Mouse (Mus musculus) left cerebral cortex, adult 18-20 months (tissue): Measurements from ENCODE around the gene Mcee. TPM values are rescaled to one million over a fixed set of nuclear protein-coding genes. Genes with fewer than 3 reads are reported as not detected.

Source experiments
- DNase-seq, 2 experiments: peaks; one replicate each; pipeline ENCODE4 v3.0.0; 2021 to 2022; ENCODE audit warnings: low spot score in 2 of 2, mixed read lengths in 1 of 2
- long read RNA-seq, 2 experiments: library from polyadenylated mRNA; stranded (forward); transcript quantifications; one replicate each; pipeline ENCODE4 v2.0.0; 2021
- total RNA-seq, 2 experiments: library from RNA; stranded (reverse); gene quantifications; 2 replicates each; pipeline ENCODE4 v1.2.3; 2021

Mcee gene
- total RNA-seq = 10 to 100 TPM; 42.1 to 44.3 TPM
- long read RNA-seq, experiment 1, transcript Mcee-201 (3 exons, 828 nt) = major isoform, 10 of 47 reads
- long read RNA-seq, experiment 1, partial matches to known transcripts = 0 of 47 reads
- long read RNA-seq, experiment 1, other reads (novel, unspliced or antisense) = 34 of 47 reads
- long read RNA-seq, experiment 2, transcript Mcee-201 (3 exons, 828 nt) = major isoform, 15 of 41 reads
- long read RNA-seq, experiment 2, partial matches to known transcripts = 24 of 41 reads
- long read RNA-seq, experiment 2, other reads (novel, unspliced or antisense) = 0 of 41 reads

DNA sequence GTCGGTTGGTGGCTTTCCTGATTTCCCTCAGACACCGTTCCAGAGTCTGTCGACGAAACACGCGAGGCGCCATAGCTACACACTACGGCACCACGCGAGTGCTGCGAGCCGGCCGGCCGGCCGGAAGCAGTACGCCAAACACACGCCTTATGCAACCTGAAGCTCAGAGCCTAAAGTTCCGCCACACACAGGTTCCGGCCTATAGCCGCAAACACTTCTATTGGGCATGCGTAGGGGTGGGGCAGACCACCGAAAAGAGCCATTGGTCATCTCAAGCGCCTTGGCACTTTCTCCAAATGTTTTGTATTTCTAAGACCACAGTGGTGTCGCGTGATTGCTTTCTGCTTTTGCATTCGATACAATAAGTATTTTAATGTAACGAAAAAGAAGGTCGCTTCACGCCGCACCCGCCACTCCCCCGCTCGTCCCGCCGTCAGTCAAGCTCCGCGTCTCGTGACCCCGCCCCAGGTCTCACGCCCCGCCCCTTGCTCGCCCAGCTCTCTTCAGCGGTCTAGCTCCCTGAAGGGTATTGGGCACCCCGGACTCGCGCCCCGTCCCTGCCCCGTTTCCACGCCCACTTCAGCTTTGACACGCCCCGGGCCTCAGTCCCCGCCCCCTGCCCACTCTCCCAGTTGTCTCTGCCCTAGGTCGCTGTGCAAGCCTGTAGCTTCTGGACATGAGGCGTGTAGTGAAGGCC is at the start of gene Mcee, which contains the start of gene Mphosph10:
Gene Mcee, plus strand, starts transcription at position 486 of the 697 bp plus-strand sequence.
Gene Mphosph10, minus strand, starts transcription at position 147 of the 697 bp plus-strand sequence.
- peak; percentile 91 to 95 for DNase-seq

DNA sequence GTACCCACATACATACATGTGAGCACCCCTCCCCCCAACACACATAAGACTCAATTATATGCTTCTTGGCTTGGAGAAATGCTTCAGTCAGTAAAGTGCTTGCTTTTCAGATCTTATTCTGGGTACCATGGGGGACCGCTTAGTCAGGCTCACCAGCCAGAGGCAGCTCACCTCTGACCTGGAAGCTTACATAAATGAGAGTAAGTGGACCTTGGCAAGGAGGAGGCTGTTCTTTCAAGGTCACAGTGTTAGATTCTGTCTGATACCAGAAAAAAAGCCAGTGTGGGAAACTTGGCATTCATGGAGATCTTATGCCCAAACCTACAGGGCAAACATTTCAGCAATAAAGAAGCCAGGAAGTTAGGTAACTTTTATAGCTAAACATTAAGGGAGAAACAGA is 44.6 kb upstream of the Mcee start:
- DNase-seq = no peak

DNA sequence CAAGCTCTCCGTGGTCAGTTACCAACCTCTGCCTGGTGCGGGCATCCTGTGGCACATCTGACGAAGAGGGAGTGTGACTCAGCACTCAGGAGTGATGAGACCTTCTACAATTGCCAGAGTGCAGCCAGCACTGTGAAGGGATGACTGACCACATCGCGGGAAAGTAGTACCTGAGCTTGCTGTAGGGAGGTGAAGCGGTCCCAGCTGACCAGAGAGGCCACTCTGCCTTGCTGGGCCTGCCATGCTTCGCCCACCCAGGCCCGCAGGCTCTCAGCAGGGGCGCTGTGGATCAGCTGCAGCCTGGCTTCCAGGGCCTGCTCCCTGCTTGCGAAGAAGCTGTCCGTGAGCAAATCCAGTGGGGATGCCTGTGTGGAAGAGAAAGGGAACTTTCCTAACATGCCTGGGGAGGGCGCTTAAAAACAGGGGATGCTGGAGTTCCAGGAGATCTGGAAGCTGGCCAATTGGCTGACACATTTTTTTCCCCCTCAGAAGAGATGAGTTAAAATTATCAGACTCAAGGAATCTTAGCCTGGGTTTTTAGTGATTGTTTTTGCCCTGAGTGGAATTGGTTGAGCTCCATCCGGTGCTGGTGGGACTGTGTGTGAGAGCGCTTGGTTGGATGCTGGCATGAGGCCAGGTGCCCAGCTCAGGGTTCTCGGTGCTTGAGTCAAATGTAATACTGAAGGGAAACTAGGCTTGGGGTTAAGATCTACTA is 43.1 kb upstream of the Mcee start:
- peak; percentile 51 to 59 for DNase-seq

DNA sequence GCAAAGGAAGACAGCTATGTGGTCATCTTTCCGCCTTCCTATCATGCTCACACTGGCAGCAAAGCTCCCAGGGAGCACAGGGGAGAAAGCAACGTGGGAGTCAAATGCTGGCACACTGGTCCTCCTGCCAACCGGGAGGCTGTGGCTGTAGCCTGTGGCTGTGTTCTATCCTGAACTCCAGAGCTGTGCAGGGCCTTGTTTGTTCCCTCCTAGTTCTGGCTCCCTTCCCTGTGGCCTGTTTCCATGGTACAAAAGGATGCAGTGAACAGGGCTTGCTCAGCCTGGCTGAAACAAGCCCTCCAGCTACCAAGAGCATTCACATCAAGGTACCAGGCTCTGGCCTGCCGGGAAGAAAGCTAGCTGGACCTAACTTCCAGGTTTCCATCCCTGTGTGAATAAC is 41.3 kb upstream of the Mcee start:
- peak; percentile 66 to 77 for DNase-seq

DNA sequence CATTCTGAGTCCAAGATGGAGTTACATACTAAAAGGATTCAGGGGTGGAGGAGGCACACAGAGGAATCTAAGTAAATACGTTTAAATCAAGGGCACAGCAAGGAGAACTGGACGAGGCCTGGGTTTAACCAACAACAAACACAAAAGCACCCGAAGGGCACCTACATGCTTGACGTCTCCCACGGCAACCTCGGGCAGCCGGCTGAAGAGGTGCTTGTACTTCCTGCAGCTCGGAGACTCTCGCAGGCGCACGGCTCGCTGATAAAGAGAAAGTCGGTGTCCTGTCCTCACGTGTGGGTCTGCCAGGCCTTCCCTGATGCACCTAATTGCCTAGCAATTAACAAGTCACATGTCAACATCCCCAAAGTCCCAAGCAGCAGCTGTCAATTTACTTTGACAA is 38.2 kb upstream of the Mcee start:
- DNase-seq = no peak

DNA sequence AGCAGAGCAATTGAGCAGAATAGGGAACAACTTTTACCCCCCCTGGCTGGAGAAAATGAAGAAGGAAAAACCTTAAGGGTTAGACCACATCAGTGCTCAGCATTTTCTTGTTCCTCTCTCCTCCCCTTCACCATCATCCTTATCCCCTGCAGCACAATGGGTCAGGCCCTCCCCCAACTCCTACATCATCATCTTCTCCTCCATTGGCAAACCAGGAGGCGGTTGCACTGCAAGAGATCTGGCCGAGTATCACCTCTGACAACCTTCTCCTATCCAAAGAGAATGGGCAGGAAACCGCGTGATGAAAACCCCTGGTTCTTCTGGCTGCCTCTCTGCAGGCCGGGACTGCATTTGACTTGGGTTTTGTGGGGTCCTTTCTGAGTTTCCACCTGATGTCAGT is 35.7 kb upstream of the Mcee start:
- DNase-seq = no peak

DNA sequence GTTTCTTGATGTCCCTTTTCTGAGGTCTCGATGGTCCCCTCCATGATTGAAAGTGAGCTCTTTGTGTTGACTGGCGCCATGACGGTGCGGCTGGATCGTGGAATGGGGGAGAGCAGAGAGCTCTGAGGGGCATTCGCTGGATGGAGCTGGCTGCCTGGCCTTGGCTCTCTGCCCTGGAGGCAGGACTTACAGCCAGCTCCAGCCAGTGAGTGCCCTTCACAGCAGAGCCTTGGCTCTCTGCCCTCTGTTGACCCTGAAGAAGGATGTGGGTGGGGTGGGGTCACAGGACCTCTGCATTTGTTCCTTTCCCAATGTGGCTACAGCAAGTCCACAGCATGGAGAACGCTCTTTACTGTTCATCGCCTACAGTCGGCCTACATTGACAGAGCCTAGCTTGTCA is 35.0 kb upstream of the Mcee start:
- DNase-seq = peak; percentile 49 to 59

DNA sequence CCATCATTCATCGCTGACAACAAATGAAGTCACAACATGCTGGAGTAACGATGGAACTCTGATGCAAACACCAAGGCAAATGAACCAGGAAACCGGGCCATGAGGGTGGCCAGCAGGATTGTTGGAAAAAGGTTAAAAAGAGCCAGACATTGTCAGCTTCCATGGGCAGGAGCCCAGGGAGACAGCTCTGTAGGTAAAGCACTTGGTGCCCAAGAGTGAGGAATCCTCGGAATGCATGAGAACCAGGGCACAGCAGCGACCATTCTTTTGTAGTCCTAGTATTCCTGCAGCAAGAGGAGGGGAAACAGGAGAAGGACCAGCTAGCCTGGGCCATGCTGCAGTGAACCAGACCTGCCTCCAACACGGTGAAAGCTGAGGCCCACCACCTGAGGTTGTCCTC is 33.7 kb upstream of the Mcee start:
- DNase-seq = no peak

DNA sequence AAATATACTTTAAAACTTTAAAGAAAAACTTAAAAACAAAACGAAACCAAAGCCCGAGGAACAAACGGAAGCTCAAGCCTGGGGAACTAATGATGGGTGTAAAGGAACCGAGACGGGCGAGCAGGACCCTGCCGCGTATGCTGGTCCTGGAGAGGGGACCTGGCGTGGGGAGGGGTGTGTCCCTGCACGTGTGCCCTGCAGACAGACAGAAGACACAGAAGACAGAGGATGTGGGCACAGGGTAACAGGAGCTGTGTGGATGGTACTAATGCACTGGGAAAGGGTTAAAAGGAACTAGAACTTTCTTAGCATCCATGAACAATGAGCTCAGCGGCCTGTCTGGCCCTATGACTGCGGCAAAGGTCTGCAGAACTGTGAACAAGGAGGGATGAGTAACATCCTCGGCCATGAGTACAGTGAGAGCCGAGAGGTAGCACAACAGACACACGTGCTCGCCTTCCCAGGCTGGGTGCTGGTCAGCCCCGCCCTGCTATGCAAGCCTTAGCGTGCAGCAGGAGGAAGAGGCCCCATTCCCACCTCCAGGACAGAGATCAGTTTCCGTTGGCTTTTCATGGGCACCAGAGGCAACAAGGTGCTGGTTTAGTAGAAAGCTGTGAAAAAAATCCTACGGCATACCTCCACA is 32.3 kb upstream of the Mcee start:
- no peak for DNase-seq

DNA sequence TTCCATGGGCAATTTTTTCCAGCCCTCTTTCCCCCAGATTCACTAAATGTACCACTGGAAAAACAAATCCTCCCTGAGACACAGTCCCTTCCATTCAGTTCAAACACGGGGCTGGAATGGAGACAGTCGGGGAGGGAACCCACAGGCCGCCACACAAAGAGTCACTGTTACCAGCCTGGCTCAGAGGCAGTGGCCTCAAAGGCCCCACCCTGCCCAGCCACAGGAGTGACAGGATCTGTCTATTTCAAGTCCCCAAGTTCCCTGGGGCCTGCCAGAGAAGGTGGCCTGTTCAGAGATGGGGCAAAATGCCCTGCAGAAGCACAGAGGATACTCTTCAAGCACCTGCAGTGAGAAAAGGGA is 31.8 kb upstream of the Mcee start:
- no peak for DNase-seq

DNA sequence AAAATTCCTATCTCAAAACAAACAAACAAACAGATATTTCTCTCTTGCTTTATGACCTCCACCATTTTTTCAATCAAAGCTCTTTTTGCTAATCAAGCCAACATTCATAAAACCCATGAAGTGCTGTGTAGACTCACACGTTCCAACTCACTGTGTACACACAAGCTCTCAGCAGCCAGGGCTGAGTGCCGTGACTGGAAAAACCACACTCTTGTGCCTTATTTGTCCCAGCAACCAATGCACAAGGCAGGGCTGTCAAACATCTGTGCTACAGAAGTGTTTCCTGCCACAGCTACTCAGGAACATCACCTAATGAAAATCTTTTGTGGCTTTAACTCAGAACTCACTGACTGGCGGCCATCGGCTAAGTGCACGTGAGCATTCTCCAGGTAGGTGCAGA is 26.5 kb upstream of the Mcee start:
- DNase-seq = no peak

DNA sequence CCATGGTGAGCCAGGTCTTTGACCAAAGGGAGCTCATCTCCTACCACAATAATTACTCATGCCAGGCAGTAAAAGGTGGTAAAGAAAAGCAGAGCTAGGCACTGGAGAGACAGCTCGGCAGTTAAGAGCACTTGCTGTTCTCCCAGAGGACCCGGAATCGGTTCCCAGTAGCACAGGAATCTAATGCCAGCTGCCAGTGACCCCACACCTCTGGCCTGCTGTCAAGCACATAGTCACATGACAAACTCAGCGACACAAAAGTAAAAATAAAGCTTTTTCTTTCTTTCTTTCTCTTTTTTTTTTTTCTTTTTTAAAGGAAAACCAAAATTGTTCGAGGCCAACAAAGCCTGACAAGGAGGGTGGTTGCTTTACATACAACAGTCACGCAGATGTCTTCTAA is 22.6 kb upstream of the Mcee start:
- no peak for DNase-seq

DNA sequence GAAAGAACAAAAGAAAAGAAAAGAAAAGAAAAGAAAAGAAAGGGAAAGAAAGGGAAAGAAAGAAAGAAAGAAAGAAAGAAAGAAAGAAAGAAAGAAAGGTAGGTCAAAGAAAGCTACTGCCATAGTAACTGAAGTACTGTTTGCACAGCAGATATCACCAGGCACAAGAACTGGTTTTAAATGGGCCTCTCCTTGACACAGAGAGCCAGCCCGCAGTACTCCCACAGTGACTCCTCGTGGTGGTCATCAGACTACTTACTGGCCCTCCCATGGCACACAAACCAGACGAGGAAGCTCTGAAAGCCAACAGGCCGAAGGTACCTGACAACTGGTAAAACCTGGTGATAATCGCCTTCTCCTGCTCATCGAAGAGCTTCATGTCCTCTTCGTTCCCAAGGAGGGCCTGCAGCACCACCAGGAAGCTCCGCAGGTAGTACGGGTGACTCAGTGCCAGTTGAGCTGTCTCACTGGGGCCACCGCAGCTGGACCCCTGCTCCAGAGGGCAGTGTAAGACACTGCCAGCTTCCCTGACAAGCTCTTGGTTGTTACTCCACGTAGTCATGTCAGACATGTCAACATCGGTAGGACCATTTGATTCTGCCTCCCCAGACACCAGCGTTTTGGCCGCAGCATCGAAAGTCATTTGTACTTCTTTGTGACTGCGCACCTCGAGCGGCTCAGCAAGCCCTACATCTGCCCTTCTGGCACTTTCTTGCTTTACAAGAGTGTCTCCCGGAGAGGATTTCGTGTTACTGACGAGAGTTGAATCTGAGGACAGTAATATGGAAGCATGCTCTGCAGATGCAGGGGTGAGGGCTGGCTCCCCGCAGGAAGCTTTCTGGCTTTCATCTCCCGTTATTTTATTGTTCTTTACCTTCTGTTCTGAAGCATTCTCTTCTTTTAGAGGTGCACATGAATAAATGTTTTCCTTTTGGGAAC is 20.2 kb upstream of the Mcee start:
- DNase-seq = no peak

DNA sequence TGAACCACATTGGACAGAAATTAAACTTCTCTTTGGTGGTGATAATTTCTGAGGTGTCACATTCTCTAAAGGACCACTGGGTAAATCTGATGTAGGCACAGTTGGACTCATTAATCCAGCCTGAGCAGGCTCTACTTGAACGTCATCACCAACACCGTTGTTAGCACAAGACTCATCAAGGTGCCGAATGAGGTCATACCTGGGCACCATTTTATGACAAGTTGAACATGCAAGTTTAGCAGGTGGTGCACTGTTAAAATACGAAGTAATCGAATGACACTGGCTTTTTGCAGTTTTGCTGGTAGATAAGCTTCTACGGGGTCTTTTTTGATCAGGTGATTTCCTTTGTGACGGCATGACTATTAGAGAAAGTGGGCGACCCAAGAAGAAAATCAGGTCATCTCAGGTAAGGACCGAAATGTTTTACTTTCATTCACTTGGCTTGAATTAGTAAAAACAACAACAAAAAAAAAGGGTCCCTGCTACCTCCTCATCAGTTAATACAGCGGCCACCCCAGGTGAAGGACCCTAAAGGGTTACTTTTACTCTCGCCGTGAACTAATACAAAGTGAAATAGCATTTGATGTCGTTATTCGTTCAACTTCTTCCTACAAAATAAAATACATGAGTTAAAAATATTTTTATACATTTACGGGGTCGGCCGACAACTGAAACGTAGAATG is 19.1 kb upstream of the Mcee start:
- DNase-seq = no peak

DNA sequence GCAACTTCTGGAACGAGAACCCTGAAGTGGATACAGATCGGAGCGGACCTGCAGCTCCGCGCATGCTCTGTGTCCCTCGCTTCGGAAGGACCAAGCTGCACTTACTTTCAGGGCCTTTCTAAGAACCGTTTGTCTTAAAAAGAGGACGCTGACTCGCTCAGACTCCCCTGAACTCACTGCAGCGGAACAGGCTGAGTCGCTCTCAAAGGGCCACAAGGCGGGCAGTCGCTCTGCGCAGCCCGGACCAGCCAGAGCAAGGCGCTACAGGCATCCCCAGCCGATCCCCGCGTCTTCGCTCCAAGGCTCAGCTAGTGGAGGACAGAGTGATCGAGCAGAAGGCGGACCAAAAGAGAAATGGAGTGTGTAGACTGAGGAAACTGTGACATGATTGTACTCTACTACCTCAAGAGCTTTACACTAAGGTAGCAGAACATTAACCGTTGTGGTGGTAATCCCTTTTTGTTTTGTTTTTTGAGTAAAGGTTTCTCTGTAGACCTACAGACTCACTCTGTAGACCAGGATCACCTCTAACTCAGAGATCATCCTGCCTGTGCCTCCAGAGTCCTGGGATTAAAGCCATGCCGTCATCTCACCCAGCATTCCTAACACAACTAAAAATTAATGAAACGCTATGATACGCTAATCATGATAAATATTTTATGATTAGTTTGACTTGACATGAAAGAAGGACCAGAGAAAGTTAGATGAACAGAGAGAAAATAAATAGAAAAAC is 18.4 kb upstream of the Mcee start, which contains the start of gene Fan1:
Gene Fan1, minus strand, starts transcription at position 266 of the 733 bp plus-strand sequence.
- DNase-seq = peak; percentile 87 to 90

DNA sequence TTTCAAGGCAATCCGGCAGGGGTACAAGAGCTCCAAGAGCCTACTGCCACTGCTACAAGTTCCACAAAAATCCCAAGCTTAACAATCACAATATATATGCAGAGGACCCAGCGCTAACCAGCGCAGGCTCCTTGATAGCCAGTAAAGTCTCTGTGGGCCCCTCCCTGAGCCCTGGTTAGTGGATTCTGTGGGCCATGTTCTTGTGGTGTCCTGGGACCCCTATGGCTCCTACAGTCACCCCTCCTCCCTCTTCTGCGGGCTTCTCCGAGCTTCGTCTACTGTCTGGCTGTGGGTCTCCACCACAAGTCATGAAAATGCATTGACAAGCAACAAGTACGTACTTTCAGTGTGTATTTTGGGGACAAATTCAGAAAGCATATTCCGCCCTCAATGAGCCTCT is 928 bp upstream of the Mcee start:
- no peak for DNase-seq

DNA sequence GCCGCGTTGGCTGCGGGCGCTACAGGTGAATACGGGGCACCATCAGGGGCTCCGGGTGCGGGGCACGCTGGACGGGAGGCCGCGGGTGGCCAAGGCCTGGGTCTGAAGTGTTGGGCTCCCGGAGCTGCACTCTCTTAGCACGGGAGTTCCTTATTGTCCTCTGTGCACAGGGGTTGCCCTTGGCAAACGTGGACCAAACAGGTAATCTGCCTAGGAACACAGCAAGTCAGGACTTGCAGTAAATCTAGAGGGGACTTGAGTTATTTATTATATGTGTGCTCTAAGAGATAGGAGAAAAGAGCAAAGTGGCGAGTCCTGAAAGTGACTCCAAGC is 378 bp downstream of the Mcee start:
- DNase-seq = no peak

DNA sequence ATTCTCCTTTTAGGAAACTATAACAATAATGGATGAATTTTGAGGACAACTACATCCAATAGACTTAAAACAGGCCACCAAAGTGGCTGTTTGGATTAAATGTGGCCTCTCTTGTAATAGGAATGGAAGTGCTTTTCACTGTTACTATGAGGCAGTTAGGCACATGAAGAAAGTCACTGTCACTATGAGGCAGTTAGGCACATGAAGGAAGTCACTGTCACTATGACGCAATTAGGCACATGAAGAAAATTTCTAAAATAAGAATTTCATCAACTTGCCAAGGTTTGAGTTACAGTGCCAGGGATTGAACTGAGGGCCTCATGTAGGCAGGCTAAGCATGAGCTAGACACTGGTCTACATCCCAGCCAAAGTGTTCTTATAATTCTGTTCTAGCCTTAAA is 8.3 kb downstream of the Mcee start:
- no peak for DNase-seq

DNA sequence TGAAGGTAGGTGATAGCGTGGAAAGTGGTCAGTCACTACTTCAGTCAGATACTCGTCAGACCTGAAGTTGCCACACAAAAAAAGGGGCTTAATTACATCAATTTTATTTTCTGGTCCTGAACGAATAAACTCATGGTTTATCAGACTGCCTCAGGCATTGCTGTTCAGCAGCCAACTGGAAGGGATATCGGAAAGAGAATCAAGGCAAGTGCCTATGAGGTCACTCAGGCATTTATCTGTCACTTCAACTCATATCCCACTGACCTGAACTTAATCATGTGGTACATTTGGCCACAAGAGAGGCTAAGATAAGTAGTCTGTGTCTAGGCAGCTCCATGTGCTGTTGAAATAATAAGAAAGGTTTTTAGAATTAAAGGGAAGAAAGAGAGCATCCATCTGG is 10.0 kb downstream of the Mcee start:
- DNase-seq = no peak
